Mouse (Mus musculus): ENCODE results near the gene Gpm6b.

Gene Gpm6b

GRCm38 (mm10) chrX:166356276-166356675, 117.6 kb downstream of the Gpm6b start:
- no peak for DNase-seq (ENCODE audit: low read depth, low spot score)

GRCm38 (mm10) chrX:166358955-166359354, 120.2 kb downstream of the Gpm6b start:
- DNase-seq (ENCODE audit: low read depth, low spot score), result no peak

- DNase-seq (ENCODE audit: low read depth, low spot score), result no peak
Observed at GRCm38 (mm10) chrX:166359927-166360440, 121.3 kb downstream of the Gpm6b start.

- no peak for DNase-seq (ENCODE audit: low read depth, low spot score)
Observed at GRCm38 (mm10) chrX:166360455-166360854, 121.7 kb downstream of the Gpm6b start.

- no peak for DNase-seq (ENCODE audit: low read depth, low spot score)
Observed at GRCm38 (mm10) chrX:166365458-166366213, 126.9 kb downstream of the Gpm6b start.

GRCm38 (mm10) chrX:166376681-166377328, 138.1 kb downstream of the Gpm6b start:
- DNase-seq (ENCODE audit: low read depth, low spot score), result no peak

GRCm38 (mm10) chrX:166378652-166379051, 139.9 kb downstream of the Gpm6b start:
- DNase-seq (ENCODE audit: low read depth, low spot score), result no peak

GRCm38 (mm10) chrX:166383606-166384005, 144.9 kb downstream of the Gpm6b start:
- no peak for DNase-seq (ENCODE audit: low read depth, low spot score)

GRCm38 (mm10) chrX:166384935-166385334, 146.2 kb downstream of the Gpm6b start:
- DNase-seq (ENCODE audit: low read depth, low spot score), result no peak

GRCm38 (mm10) chrX:166386656-166387055, 147.9 kb downstream of the Gpm6b start:
- DNase-seq (ENCODE audit: low read depth, low spot score), result no peak

- no peak for DNase-seq (ENCODE audit: low read depth, low spot score)
Observed at GRCm38 (mm10) chrX:166393753-166394152, 155.0 kb downstream of the Gpm6b start.

- no peak for DNase-seq (ENCODE audit: low read depth, low spot score)
Observed at GRCm38 (mm10) chrX:166407865-166408264, 169.2 kb downstream of the Gpm6b start.

GRCm38 (mm10) chrX:166416196-166416595, 177.5 kb downstream of the Gpm6b start:
- DNase-seq (ENCODE audit: low read depth, low spot score), result peak; percentile 18

GRCm38 (mm10) chrX:166434812-166435211, 196.1 kb downstream of the Gpm6b start:
- peak; percentile 56 for DNase-seq (ENCODE audit: low read depth, low spot score)
